Mouse (Mus musculus): Measurements from ENCODE around the gene Kcmf1. TPM values are rescaled to one million over a fixed set of nuclear protein-coding genes. Genes with fewer than 3 reads are reported as not detected.

The Kcmf1 gene
- polyA plus RNA-seq, 1 experiment from 2014 or later, result 49.5 TPM

DNA sequence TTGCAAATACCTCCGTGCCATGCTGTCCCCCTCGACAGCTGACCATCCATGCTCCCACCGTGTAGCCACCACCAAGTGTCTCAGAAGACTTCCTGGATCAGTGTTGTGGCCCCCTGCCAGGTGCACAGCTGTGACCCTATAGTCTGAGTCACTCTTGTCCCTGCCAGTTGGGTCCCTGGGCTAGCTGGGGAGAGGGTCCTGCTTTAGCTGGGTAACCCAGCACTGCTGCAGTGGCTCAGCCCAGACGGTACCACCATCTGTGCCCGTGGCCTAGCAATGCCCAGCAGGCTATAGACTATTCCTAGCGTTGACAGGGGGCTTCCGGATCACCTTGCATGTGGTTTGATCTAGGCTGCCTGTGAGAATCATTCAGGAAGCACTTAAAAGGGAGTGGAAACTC is 89.5 kb downstream of the Kcmf1 start:
- no peak for TF ChIP-seq CTCF (IDR thresholded peaks at IDR 0.05; ENCODE audit: low read depth)
- no peak for TF ChIP-seq EP300 (optimal IDR thresholded peaks at IDR 0.05)
- no peak overlapping the region for H3K4me3 ChIP-seq (ENCODE audit: low read depth, low read length)
- H3K4me1 ChIP-seq (replicated peaks; ENCODE audit: control insufficient read depth, insufficient read depth), result no peaks in the 10 kb centered on the region
- H3K27me3 ChIP-seq (ENCODE audit: control insufficient read depth, insufficient read depth, low read length), result no peaks in the 10 kb centered on the region
- 73% methylated on average over 7 of the region's 7 CpGs for WGBS
- no peak overlapping the region for H3K4me2 ChIP-seq (replicated peaks; ENCODE audit: low read depth)
- no peaks in the 10 kb centered on the region for H3K9me3 ChIP-seq (ENCODE audit: control insufficient read depth, low read length)
- no peak overlapping the region for H3K9ac ChIP-seq (ENCODE audit: low read length)
- DNase-seq (ENCODE audit: low spot score) (no peak), ATAC-seq (ENCODE audit: low FRiP score, low TSS enrichment) (0 out of 2 replicates have a peak, but pooled peaks have one; percentile 17)
- no peaks in the 10 kb centered on the region for H3K36me3 ChIP-seq (ENCODE audit: control insufficient read depth, insufficient read depth, low read length)
- H3K27ac ChIP-seq (replicated peaks), result no peak overlapping the region

DNA sequence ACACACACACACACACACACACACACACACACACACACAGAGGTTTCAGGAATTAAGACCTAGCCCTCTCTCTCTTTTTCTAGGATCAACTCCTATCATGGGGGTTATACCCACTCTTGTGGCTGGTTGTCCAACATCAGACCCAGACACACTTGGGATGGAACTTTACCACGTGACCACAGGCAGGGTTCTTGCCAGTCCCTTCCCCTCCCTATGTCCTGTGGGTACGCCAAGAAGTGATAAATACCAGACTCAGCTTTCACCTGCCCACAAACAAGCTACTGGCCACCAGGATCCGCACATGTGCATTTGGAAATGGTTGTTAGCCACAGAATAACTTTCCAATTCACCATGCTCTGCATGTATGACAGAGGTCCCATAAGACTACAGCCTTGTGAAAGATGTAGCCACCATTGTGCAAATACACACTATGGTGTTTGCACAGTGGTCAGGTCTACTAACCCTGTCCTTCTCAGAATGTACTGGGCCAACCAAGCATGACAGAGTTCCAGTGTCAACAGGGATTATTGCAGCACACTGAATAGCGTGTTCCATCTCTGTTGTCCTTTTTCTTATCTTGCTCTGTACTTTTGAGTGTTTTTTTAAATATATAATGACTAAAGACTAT is 90.1 kb downstream of the Kcmf1 start:
- no peak overlapping the region for H3K27ac ChIP-seq (replicated peaks)
- no peak overlapping the region for H3K4me2 ChIP-seq (replicated peaks; ENCODE audit: low read depth)
- H3K36me3 ChIP-seq (ENCODE audit: control insufficient read depth, insufficient read depth, low read length), result no peaks in the 10 kb centered on the region
- ATAC-seq (ENCODE audit: low FRiP score, low TSS enrichment), result peak; percentile 16; the same call in 1 of the 2 replicates
- TF ChIP-seq EP300 (optimal IDR thresholded peaks at IDR 0.05) (no peak), CTCF (IDR thresholded peaks at IDR 0.05; ENCODE audit: low read depth) (no peak)
- no peak for DNase-seq (ENCODE audit: low spot score)
- 61% methylated on average over 4 of the region's 4 CpGs for WGBS
- H3K27me3 ChIP-seq (ENCODE audit: control insufficient read depth, insufficient read depth, low read length), result no peaks in the 10 kb centered on the region
- no peak overlapping the region for H3K4me3 ChIP-seq (ENCODE audit: low read depth, low read length)
- no peaks in the 10 kb centered on the region for H3K9me3 ChIP-seq (ENCODE audit: control insufficient read depth, low read length)
- H3K9ac ChIP-seq (ENCODE audit: low read length), result no peak overlapping the region
- no peaks in the 10 kb centered on the region for H3K4me1 ChIP-seq (replicated peaks; ENCODE audit: control insufficient read depth, insufficient read depth)

DNA sequence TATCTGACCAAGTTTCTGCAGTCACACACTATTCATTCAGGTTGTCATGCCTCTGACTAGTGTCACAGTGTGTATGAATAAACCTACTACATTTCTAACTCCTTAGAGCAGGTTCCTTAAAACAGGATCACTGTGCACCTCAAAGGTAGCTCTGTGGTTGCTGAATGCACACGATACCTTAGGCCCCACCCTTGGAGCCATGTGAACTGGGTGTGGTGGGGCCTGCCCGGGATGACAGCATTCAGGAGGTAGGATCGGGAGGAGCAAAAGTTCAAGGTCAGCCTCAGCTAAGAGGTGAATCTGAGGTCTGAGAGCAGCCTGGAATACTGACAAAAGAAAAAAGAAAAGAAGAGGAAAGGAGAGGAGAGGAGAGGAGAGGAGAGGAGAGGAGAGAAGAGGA is 91.4 kb downstream of the Kcmf1 start:
- no peaks in the 10 kb centered on the region for H3K4me1 ChIP-seq (replicated peaks; ENCODE audit: control insufficient read depth, insufficient read depth)
- H3K4me3 ChIP-seq (ENCODE audit: low read depth, low read length), result no peak overlapping the region
- H3K9ac ChIP-seq (ENCODE audit: low read length), result no peak overlapping the region
- H3K9me3 ChIP-seq (ENCODE audit: control insufficient read depth, low read length), result no peaks in the 10 kb centered on the region
- no peaks in the 10 kb centered on the region for H3K27me3 ChIP-seq (ENCODE audit: control insufficient read depth, insufficient read depth, low read length)
- 38% methylated on average over 3 of the region's 3 CpGs for WGBS
- H3K36me3 ChIP-seq (ENCODE audit: control insufficient read depth, insufficient read depth, low read length), result no peaks in the 10 kb centered on the region
- no peak overlapping the region for H3K27ac ChIP-seq (replicated peaks)
- DNase-seq (ENCODE audit: low spot score), result peak; percentile 31
- no peak; the same call in 1 of the 2 replicates for ATAC-seq (ENCODE audit: low FRiP score, low TSS enrichment)
- H3K4me2 ChIP-seq (replicated peaks; ENCODE audit: low read depth), result no peak overlapping the region
- TF ChIP-seq CTCF (IDR thresholded peaks at IDR 0.05; ENCODE audit: low read depth), result no peak
- no peak for TF ChIP-seq EP300 (optimal IDR thresholded peaks at IDR 0.05)

DNA sequence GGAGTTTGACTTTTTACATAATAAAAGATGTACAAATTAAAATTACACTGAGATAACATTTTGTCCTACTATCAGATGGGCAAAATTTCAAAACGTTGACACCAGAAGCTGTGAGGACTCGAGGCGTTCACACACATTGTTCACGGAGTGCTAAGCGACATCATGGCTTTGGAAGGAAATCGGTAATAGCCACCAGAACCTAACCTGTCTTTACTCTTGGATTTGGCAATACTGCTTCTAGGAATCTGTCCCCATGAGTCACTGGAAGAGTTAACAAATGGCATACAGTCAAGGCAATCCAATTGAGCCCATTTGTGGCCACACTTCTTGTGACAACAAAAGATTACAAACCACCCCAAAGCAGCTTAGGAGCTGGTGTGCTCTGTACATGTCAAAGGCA is 96.1 kb downstream of the Kcmf1 start:
- peak; percentile 86 for ATAC-seq (ENCODE audit: low FRiP score, low TSS enrichment)
- 44% methylated on average over 6 of the region's 6 CpGs for WGBS

DNA sequence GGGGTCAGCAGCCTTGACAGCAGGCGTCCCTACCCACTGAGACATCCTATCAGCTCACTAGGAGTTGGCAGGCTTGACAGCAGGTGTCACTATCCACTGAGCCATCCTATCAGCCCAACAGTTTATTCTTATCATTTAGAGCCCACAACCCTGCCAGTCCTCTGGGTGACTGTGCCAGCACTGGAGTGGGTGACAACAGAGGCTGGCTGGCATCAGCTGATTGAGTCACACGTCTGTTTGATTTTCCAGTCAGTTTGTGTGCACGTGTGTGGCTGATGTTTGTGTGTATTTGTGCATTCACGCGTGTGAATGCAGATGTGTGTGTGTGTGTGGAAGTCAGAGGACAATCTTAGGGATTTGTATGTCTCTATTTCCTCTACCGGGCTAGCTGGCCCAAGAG is 97.7 kb downstream of the Kcmf1 start:
- no peak for ATAC-seq (ENCODE audit: low FRiP score, low TSS enrichment)
- no peak overlapping the region for H3K9ac ChIP-seq (ENCODE audit: low read length)
- WGBS, result 86% methylated on average over 6 of the region's 6 CpGs

More for the DNA sequence above, 96.1 kb downstream of the Kcmf1 start:
- Histone ChIP-seq H3K4me1 (replicated peaks; ENCODE audit: control insufficient read depth, insufficient read depth) (no peaks in the 10 kb centered on the region), H3K36me3 (ENCODE audit: control insufficient read depth, insufficient read depth, low read length) (no peaks in the 10 kb centered on the region), H3K9ac (ENCODE audit: low read length) (no peak overlapping the region), H3K27ac (replicated peaks) (no peak overlapping the region), H3K4me3 (ENCODE audit: low read depth, low read length) (no peak overlapping the region), H3K4me2 (replicated peaks; ENCODE audit: low read depth) (no peak overlapping the region), H3K9me3 (ENCODE audit: control insufficient read depth, low read length) (no peaks in the 10 kb centered on the region), H3K27me3 (ENCODE audit: control insufficient read depth, insufficient read depth, low read length) (no peaks in the 10 kb centered on the region)
- TF ChIP-seq CTCF (IDR thresholded peaks at IDR 0.05; ENCODE audit: low read depth) (no peak), EP300 (optimal IDR thresholded peaks at IDR 0.05) (no peak)
- no peak for DNase-seq (ENCODE audit: low spot score)

DNA sequence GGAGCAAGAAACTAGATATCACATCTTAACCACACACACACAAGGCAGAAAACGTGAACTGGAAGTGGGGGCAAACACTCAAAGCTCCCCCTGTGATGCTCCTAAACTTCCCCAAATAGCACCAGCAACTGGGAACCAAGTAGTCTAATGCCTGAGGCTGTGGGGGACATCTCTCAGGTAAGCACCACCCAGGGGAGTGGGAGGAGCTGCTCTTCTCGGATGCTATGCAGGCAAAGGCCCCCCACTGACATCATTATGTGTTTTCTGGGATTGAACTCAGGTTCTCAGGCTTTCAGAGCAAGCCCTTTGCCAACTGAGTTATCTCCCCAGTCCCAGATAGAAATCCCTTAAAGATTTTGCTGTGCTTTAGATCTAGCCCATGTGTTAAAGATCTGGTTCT is 99.1 kb downstream of the Kcmf1 start:
- no peak for TF ChIP-seq CTCF (IDR thresholded peaks at IDR 0.05; ENCODE audit: low read depth)
- TF ChIP-seq EP300 (optimal IDR thresholded peaks at IDR 0.05), result no peak
- Histone ChIP-seq H3K4me3 (ENCODE audit: low read depth, low read length) (no peak overlapping the region), H3K4me2 (replicated peaks; ENCODE audit: low read depth) (no peak overlapping the region), H3K4me1 (replicated peaks; ENCODE audit: control insufficient read depth, insufficient read depth) (no peaks in the 10 kb centered on the region), H3K27ac (replicated peaks) (no peak overlapping the region), H3K27me3 (ENCODE audit: control insufficient read depth, insufficient read depth, low read length) (no peaks in the 10 kb centered on the region), H3K9ac (ENCODE audit: low read length) (no peak overlapping the region), H3K9me3 (ENCODE audit: control insufficient read depth, low read length) (no peaks in the 10 kb centered on the region), H3K36me3 (ENCODE audit: control insufficient read depth, insufficient read depth, low read length) (no peaks in the 10 kb centered on the region)
- no peak for ATAC-seq (ENCODE audit: low FRiP score, low TSS enrichment)
- WGBS, result 59% methylated on average over 2 of the region's 2 CpGs
- no peak for DNase-seq (ENCODE audit: low spot score)

More for the DNA sequence above, 97.7 kb downstream of the Kcmf1 start:
- DNase-seq (ENCODE audit: low spot score), result no peak
- H3K9me3 ChIP-seq (ENCODE audit: control insufficient read depth, low read length), result no peaks in the 10 kb centered on the region
- H3K4me3 ChIP-seq (ENCODE audit: low read depth, low read length), result no peak overlapping the region
- no peak overlapping the region for H3K27ac ChIP-seq (replicated peaks)
- no peaks in the 10 kb centered on the region for H3K4me1 ChIP-seq (replicated peaks; ENCODE audit: control insufficient read depth, insufficient read depth)
- no peaks in the 10 kb centered on the region for H3K36me3 ChIP-seq (ENCODE audit: control insufficient read depth, insufficient read depth, low read length)
- H3K4me2 ChIP-seq (replicated peaks; ENCODE audit: low read depth), result no peak overlapping the region
- TF ChIP-seq CTCF (IDR thresholded peaks at IDR 0.05; ENCODE audit: low read depth), result no peak
- TF ChIP-seq EP300 (optimal IDR thresholded peaks at IDR 0.05), result no peak
- no peaks in the 10 kb centered on the region for H3K27me3 ChIP-seq (ENCODE audit: control insufficient read depth, insufficient read depth, low read length)

All from stomach, postnatal 0 days (tissue).